Mouse (Mus musculus) retina, postnatal 1 day (tissue): ENCODE measurements around the gene Vrk3.

Experiments
- DNase-seq: peaks from one replicate; pipeline ENCODE4 v3.0.0-alpha.2; 2012

The Vrk3 gene

DNA sequence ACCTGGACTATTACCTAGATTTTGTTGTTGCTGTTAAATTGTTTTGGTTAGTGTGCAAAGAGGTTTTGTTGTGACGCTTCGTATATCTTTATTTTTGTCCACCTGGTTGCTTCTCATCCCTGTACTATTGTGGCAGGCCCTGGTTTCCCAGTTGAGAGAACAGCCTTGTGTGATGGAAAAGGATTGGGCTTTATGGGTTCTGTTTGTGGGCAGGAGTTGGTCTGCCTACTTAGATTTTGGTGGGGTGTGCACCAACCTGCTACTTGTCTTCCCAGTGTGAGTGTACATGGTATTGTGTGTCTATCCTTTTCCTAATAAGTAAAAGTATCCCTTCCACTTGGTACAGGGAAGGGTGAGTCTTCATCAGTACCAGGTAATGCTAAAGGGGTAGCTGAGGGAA lies 71.2 kb downstream of the Vrk3 start:
- DNase-seq: no peak

DNA sequence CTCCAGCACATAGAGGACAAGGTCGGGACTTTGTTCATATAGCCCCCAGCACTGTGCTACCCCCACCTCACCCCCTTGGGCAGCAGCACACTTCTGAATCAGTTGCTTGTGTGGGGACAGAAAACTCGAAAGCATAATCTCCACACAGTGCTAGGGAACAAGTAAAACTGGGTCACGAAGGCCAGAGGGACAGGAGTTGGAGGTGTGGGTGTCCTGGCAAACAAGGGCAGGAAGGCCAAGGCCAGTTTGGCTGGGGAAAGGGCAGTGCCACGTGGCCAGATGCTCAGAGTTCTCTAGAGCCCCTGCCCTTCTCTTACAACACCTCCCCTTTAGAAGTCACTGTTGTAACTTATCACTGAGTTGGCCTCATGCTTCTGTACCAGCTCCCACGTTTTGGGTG lies 71.7 kb downstream of the Vrk3 start:
- DNase-seq: no peak

DNA sequence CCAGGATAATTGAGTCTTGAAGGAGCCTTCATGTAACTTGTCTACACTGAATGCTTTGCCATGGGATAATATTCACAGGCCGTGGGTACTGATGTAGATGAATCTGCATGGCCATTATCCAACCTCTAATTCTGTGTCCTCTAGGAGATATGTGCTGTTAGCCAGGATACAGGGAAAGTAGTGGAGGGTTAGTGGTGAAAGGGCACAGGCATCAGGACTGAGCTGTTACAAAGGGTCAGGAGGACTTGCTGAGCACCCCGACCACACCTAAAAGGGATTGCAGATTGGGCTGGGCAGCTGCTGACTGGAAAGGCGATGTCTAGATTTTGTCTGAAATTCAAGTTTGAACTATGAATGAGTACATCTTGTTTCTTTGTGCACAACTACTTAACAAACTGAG lies 72.3 kb downstream of the Vrk3 start:
- DNase-seq: no peak

DNA sequence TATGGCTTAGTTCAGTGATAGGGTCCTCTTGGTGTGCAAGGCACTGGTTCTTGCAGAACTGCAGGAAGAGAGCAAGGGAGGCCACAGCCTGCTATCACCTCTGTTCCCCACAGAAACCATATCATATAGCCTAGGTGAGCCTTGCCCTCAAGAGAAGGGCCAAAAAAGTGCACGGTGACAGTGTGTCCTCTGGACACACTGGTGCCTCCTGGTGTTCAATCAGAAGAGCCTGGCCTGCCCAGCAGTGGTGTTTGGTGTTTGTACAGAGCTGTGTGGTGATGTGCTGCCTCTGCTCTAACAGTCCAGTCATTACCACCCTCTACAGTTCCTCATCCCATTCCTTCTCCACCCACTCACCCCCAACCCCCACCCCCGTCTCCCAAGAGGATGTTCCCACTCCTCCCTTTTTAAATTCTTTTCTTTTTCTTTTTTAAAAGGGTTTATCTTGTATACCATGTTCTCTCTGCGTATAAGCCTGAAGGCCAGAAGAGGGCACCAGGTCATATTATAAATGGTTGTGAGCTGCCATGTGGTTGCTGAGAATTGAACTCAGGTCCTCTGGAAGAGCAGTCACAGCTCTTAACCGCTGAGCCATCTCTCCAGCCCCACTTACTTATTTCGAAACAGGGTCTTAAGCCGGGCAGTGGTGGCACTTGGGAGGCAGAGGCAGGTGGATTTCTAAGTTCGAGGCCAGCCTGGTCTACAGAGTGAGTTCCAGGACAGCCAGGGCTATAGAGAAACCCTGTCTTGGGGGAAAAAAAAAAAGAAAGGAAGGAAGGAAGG lies 73.6 kb downstream of the Vrk3 start:
- DNase-seq: no peak

DNA sequence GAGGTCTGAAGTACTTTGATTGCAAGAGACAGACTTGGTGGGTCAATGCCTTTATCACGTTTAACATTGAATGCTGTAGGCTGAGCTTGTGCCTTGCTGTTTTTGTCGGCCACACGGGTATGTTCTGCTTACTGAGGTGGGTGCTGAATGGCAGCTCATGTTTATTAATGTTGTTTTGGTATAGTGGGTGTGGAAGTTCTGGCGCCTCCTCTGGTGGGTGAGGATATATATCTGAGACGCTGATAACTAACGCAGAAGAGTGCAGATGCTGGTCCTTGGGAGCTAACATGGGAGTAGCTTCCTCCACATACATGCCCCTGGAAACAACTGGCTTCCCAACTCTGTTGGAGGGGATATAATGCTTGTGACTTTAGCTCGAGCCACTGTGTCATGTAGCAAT lies 75.2 kb downstream of the Vrk3 start:
- DNase-seq: peak; percentile 44

DNA sequence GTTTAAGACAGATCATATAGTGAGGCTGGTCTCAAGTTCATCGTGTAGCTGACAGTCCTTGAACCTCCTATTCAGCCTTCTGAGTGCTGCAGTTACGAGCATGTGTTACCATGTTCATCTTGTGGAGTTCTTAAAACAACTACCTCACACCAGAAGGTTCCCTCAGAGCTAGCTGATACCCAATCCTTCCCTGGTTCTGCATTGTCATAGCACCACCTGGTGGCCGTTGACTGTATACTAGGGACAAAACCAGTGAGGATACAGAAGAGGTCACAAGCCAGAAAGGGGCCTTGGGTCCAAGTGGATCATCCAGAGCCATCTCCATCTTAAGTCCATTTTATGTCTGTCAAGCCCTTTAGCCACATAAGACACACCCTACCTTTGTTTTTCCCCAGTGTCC lies 76.7 kb downstream of the Vrk3 start:
- DNase-seq: peak; percentile 87

DNA sequence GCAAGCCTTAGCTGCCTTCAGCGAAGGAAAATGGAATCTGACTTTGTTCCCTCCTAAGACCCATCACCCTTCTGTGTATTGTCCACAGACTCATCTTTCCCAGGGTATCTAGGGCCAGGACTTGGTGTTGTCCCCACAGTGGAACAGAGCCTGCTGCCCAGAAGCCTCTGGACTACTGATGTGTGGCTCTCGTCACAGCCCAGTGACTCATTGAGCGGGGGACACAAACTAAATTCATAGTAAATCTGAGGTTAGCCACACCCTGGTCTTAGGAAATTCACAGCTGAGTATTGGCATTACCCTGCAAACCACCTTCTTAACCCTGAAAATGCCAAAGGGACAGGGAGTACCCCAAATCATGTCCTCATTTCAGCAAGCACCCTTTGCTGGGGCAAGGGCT lies 78.6 kb downstream of the Vrk3 start:
- DNase-seq: no peak
